Mouse (Mus musculus) monocyte, adult 59 days (primary cell): ENCODE measurements around the gene Mrpl51. TPM values are rescaled to one million over a fixed set of nuclear protein-coding genes. Genes with fewer than 3 reads are reported as not detected.

ENCODE experiments used
- total RNA-seq, 2 experiments: library from RNA; stranded (reverse); gene quantifications; one replicate each; pipeline ENCODE4 v1.2.4; 2023

Mrpl51 gene
- total RNA-seq: 10 to 100 TPM; 20.2 to 28.0 TPM

DNA sequence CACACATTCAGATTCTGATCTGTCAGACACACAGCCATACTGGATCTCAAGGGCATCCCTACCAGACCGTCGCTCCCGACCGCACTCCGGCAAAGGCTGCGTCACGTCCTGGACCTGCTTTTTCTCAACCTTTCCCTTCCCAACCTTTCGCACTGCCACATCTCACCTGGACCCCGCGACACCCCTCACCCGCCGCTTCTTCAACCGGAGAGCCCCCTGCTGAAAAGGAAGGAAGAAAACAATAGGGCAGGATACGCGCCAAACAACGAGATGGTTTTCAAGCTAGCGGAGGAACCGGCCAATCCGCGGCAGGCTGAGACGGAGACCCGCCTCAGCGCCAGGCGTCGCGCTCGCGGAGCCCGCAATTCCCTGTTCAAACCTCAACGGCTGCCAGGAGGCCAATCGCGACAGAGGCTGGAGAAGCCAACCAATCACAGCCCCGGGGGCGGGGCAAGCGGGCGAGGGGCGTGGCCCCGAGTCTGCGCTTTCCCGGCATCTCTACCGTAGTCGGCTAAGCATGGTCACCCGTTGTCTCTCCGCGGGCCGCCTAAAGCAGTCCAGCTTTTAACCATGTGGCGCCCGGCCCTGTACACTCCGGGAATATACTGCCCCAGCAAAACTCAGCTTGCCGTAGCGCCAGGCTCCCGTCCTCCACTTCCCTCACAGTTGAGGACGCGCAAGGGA lies at the start of gene Mrpl51, which contains the start of gene Ncapd2:
Gene Mrpl51 (plus strand): TSS at position 470 of the 684 bp plus-strand sequence.
Gene Ncapd2 (minus strand): TSS at position 370 of the 684 bp plus-strand sequence.

DNA sequence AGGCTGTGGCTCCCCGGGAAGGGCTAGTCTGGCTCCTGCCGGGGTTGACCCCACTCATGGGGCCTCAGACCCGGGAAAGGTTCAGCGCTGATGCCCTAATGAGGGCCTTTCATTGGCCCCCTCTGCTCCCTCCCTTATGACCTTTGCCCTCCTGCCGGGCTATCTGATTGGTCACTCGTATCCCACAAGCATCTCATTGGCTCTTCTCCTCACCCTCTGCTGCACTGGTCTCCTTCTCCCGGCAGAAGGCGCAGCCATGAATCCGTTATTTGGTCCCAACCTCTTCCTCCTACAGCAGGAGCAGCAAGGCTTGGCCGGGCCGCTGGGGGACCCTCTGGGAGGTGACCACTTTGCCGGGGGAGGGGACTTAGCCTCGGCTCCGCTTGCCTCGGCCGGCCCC lies 46.6 kb upstream of the Mrpl51 start, which contains the start of gene Iffo1:
Gene Iffo1 (plus strand): TSS at position 241 of the 400 bp plus-strand sequence.

DNA sequence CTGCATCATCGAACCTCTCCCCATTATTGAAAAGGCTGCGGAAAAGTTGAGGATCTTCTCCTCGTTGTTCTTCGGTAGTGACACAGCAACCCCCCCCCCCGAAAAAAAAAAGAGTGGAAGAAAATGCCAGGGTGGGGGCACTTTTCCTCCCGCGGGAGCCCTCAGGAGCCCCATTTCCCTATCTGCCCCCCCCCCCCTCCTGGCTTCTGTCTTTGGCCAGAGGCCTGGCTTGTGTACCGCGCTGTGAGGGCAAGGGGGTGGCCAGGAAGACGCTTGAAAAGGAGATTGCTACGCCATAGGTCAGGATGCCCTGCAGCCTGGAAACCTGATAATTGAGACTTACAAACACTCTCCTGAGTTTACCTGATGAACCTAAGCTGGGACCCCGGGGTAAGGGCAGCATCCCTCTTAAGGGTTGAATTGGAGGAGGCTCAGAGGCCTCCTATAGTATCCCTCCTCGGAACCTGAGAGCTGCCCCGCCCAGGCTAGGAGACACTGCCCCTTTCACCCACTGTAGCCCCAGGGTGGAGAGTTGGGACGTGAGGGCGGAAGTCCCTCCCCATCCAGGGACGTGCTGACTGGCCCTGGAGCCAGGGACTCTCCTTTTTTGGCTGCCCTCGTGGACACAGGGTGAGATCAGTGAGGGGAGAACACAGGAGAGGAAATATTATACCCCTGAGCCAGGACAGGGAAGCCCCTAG lies 25.4 kb upstream of the Mrpl51 start, which contains the start of gene Gapdh:
Gene Gapdh (minus strand): TSS at position 417 of the 701 bp plus-strand sequence.

DNA sequence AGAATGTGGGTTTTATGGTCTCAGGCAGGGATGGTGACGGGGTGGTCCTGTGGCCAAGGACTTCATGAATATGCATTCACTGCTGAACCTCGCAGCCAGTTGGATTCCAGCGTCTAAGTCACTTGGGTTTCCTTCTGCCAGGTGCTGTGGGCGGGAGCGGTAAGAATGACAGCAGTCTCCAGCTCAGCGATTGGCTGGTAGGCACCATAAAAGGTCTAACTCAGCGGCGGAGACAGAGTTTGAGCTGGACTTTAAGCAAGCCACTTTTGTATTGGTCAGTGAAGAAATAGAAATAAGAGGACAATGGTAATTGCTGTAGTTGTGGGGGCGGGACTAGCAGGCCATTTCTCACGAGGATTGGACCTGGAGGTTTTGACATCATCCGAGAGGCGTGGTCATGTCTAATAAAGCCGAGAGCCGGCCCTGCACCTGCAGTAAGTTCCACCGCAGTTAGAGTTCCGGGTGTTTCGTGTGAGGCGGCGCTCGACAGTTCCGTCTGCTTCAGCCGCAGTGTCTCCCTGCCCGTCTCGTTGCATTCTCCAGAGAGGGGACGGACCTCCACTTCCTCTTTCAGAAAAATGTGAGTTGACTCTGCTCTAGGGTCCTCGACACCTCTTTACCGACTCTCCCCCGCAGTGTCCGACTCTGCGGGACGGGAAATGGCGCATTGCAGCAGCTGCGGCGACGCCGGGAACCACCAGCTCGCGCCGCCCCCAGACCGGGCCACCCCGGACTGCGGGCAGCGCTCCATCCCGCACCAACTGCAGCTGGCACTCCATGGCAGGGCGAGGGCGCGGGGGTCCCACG lies 23.8 kb downstream of the Mrpl51 start, which contains the start of gene Vamp1:
Gene Vamp1 (plus strand): TSS at position 404 of the 807 bp plus-strand sequence.

DNA sequence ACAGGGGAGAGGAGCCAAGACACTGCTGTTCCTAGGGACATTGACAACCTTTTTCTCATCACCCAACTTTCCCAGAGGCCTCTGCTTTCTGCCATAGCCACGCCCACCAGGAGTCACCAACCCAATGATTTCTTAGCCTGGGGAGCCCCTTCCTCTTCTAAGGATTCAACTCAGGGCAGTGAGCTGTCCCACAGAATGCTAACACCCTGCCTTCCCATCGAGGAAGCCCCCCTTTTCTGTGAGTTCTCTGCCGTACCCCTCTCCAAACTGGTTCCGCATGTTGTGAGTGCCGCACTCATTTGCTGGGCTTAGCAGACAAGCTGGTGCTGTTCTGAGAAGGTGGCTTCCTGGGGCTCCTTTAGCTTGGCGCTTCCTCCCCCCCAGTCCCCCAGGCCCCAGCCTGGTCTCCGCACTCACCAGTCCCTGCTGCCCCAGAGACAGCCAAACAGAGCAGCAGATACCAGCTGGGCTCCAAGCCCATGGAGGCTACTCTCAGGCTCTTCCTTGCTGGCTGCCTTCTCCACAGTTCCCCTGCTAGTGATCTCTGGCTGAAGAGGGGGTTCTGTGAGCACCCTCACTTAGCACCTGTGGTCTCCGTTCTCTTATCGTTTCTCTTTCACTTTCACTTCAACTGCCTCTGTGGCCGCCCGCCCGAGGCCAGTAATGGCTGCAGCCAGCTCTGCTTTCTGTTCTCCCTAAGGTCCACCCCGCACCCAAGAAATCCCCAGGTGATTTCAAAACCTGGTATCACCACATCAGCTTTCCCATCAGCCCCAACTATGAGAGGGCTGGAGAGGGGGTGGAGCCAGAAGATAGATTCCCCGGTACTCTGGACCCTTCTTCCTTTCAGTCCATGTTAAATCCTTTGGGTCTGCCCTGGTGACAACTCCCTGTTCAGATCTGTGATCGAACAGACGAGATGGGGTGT lies 39.8 kb downstream of the Mrpl51 start, which contains the start of gene Tapbpl:
Gene Tapbpl (minus strand): TSS at position 744 of the 928 bp plus-strand sequence.

DNA sequence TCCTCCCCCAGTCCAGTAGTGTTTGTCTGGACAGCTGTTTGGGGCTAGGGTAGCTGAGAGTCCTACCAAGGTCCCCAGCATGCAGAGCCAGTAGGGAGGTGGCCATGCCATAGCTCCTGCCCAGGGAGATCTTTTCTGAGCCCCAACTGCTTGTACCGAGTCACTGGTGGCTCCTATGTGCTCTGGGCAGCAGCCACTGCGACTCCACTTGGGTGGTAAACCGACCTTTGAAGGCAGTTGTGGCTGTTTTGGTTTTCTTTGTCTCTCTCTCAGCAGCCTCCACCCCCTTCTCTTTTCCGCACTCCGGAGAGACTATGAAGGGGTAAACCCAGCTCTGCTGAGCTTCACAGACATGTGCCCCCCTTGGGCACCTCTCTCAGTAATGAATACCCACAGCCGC lies 45.2 kb downstream of the Mrpl51 start, which contains the start of gene Cd27:
Gene Cd27 (minus strand): TSS at position 229 of the 400 bp plus-strand sequence.

Other genes starting within 250 kb of the Mrpl51 start
- gene Cops7a, start 226.3 kb upstream of the Mrpl51 start, total RNA-seq: 10 to 100 TPM; 37.3 to 38.4 TPM
- gene Pianp, start 195.1 kb upstream of the Mrpl51 start, total RNA-seq: 1 to 10 TPM; 3.0 to 6.9 TPM
- 100 to 1,000 TPM in 1 of 2 experiments, 10 to 100 TPM in 1; 89.1 to 103 TPM for gene Zfp384, start 182.7 kb upstream of the Mrpl51 start, total RNA-seq
- gene Ing4, start 152.0 kb upstream of the Mrpl51 start, total RNA-seq: 10 to 100 TPM; 76.1 to 83.5 TPM
- 10 to 100 TPM; 16.2 to 16.5 TPM for gene Acrbp, start 142.1 kb upstream of the Mrpl51 start, total RNA-seq
- 10 to 100 TPM; 36.4 to 37.8 TPM for gene Lpar5, start 123.9 kb upstream of the Mrpl51 start, total RNA-seq
- gene Chd4, start 95.8 kb upstream of the Mrpl51 start, total RNA-seq: 100 to 1,000 TPM; 186 to 187 TPM
- gene Nop2, start 59.9 kb upstream of the Mrpl51 start, total RNA-seq: 10 to 100 TPM; 21.7 to 22.9 TPM
- 10 to 100 TPM; 66.4 to 71.6 TPM for gene Iffo1, start 46.6 kb upstream of the Mrpl51 start, total RNA-seq
- 100 to 1,000 TPM; 641 to 753 TPM for gene Gapdh, start 25.3 kb upstream of the Mrpl51 start, total RNA-seq
- 10 to 100 TPM; 10.5 to 18.9 TPM for gene Ncapd2, start 100 bp upstream of the Mrpl51 start, total RNA-seq
- 10 to 100 TPM; 30.3 to 32.7 TPM for gene Vamp1, start 23.8 kb downstream of the Mrpl51 start, total RNA-seq
- 10 to 100 TPM; 26.1 to 28.0 TPM for gene Tapbpl, start 40.1 kb downstream of the Mrpl51 start, total RNA-seq
- gene Cd27, start 45.2 kb downstream of the Mrpl51 start, total RNA-seq: under 1 TPM; 0.67 to 0.92 TPM
- gene Tuba3a, start 94.2 kb downstream of the Mrpl51 start, total RNA-seq: not detected
- gene Ltbr, start 122.1 kb downstream of the Mrpl51 start, total RNA-seq: 10 to 100 TPM; 88.3 to 93.0 TPM
- gene Scnn1a, start 128.9 kb downstream of the Mrpl51 start, total RNA-seq: 10 to 100 TPM; 14.4 to 16.7 TPM
- gene Tnfrsf1a, start 157.6 kb downstream of the Mrpl51 start, total RNA-seq: 100 to 1,000 TPM; 367 to 406 TPM
- gene Plekhg6, start 189.0 kb downstream of the Mrpl51 start, total RNA-seq: not detected